Mouse (Mus musculus) hindbrain, embryonic 16.5 days (tissue): ENCODE data around the gene Usp44. TPM values are rescaled to one million over a fixed set of nuclear protein-coding genes. Genes with fewer than 3 reads are reported as not detected.
A peak's percentile ranks its signal among the peaks of the same experiment; 100 is the strongest.
"Not testable (repeated sequence)": the region's sequence is repeated elsewhere in the genome, so short reads cannot be mapped to it uniquely, and the experiment has no call there.

Experiments
- ATAC-seq: fragments of 200-750 bp; cut with Nextera tagmentation; 2 replicates; pipeline ENCODE4 v1.8.0; 2017; ENCODE audit warnings: moderate TSS enrichment, moderate library complexity
- H3K27ac ChIP-seq: fragments of 300-500 bp; sonication (generic); 2 replicates; pipeline ENCODE4 v1.5.1; 2014; ENCODE audit warnings: low read depth, mild to moderate bottlenecking, control low read depth, low read length, moderate library complexity
- H3K27me3 ChIP-seq: fragments of 300-500 bp; sonication (generic); replicated peaks from 2 replicates; pipeline ENCODE4 v1.6.1; 2014; ENCODE audit warnings: low read length; ENCODE audit not compliant: control insufficient read depth, insufficient read depth
- H3K36me3 ChIP-seq: fragments of 300-500 bp; sonication (generic); 2 replicates; pipeline ENCODE4 v1.6.1; 2014; ENCODE audit warnings: mild to moderate bottlenecking, low read length, moderate library complexity, mixed read lengths; ENCODE audit not compliant: control insufficient read depth, insufficient read depth
- H3K4me1 ChIP-seq: fragments of 300-500 bp; sonication (generic); 2 replicates; pipeline ENCODE4 v1.6.1; 2014; ENCODE audit warnings: low read depth, low read length; ENCODE audit not compliant: control insufficient read depth, insufficient read depth
- H3K4me2 ChIP-seq: fragments of 300-500 bp; sonication (generic); 2 replicates; pipeline ENCODE4 v1.6.1; 2014; ENCODE audit warnings: mild to moderate bottlenecking, low read length, control low read depth, moderate library complexity
- H3K4me3 ChIP-seq: fragments of 300-500 bp; sonication (generic); 2 replicates; pipeline ENCODE4 v1.5.1; 2014; ENCODE audit warnings: mild to moderate bottlenecking, low read length, control low read depth, moderate library complexity
- H3K9ac ChIP-seq: fragments of 300-500 bp; sonication (generic); 2 replicates; pipeline ENCODE4 v1.6.1; 2014; ENCODE audit warnings: low read depth, mild to moderate bottlenecking, control low read depth, low read length, moderate library complexity
- H3K9me3 ChIP-seq: fragments of 300-500 bp; sonication (generic); 2 replicates; pipeline ENCODE4 v1.6.1; 2014; ENCODE audit warnings: mild to moderate bottlenecking, low read length, moderate library complexity; ENCODE audit not compliant: control insufficient read depth
- WGBS: fragments of 180-500 bp; shearing (Covaris S2); extraction: QIAGEN DNeasy Blood & Tissue Kit; methylation state at CpG from one replicate; pipeline ENCODE4 v1.1.7; 2014; 5-methylcytosine and 5-hydroxymethylcytosine counted together
- polyA plus RNA-seq: library from polyadenylated mRNA; unstranded; fragments of >200 nt; fragmentation: Nextera tagmentation; extraction: Ambion mirVana; gene quantifications from 2 replicates; pipeline ENCODE4 v1.2.1, GENCODE M21; 2015

The Usp44 gene
- polyA plus RNA-seq, 1 experiment from 2014 or later, result 0.29 TPM

GRCm38 (mm10) chr10:93833699-93834393 is 2.5 kb downstream of the Usp44 start:
- Histone ChIP-seq H3K4me2 (peak overlapping the region; percentile 99), H3K9ac (peak overlapping the region; percentile 59), H3K4me3 (peak overlapping the region; percentile 71), H3K36me3 (no peaks in the 10 kb centered on the region), H3K27ac (no peak overlapping the region), H3K4me1 (peaks cover 10% of the 10 kb centered on the region), H3K27me3 (peaks cover 28% of the 10 kb centered on the region), H3K9me3 (no peaks in the 10 kb centered on the region)
- WGBS, result under 1% methylated on average over 61 of the region's 75 CpGs
- ATAC-seq, result peak; percentile 91

DNA sequence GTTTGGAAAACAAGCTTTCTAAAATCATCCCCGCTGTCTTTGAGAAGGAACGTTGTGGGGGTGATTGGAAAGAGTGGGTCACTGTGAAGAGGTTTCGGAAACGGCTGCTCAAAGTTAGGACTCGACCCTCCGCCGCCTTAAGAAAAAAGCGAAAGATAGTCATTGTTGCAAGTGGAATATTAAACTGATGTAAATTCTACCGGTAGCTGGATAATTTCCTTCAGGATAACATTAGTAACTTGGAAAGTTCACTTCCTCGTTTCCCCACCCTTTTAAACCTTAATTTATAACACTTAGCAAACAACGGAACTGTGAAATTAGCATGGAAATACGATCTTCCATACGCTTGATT is 3.0 kb downstream of the Usp44 start:
- Histone ChIP-seq H3K36me3 (no peaks in the 10 kb centered on the region), H3K27ac (no peak overlapping the region), H3K4me3 (peak overlapping the region; percentile 71), H3K9me3 (no peaks in the 10 kb centered on the region), H3K9ac (peak overlapping the region; percentile 59), H3K27me3 (peaks cover 28% of the 10 kb centered on the region), H3K4me2 (peak overlapping the region; percentile 99), H3K4me1 (peaks cover 10% of the 10 kb centered on the region)
- ATAC-seq, result no peak
- 2% methylated on average over 13 of the region's 13 CpGs for WGBS

DNA sequence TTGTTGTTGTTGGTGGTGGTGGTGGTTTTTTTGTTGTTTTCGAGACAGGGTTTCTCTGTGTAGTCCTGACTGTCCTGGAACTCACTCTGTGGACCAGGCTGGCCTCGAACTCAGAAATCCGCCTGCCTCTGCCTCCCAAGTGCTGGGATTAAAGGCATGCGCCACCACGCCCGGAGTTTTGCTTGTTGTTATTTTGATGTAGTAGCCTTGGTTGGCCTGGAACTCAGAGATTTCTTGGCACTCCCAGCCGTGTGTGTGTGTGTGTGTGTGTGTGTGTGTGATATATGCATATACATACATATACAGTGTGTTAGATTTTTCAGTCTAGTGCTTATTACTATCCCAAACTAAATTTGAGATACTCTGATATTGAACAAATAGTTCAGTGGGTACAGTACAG is 3.8 kb downstream of the Usp44 start:
- Histone ChIP-seq H3K27me3 (peaks cover 28% of the 10 kb centered on the region), H3K4me1 (peaks cover 10% of the 10 kb centered on the region)
- not testable (repeated sequence) for H3K4me2 ChIP-seq, H3K36me3 ChIP-seq, ATAC-seq, H3K9ac ChIP-seq, H3K27ac ChIP-seq, H3K9me3 ChIP-seq, H3K4me3 ChIP-seq
- WGBS, result 88% methylated on average over 7 of the region's 7 CpGs

- no peak overlapping the region for H3K27ac ChIP-seq
- H3K27me3 ChIP-seq, result no peaks in the 10 kb centered on the region
- H3K9ac ChIP-seq, result no peak overlapping the region
- WGBS, result 94% methylated on average over 13 of the region's 13 CpGs
- no peaks in the 10 kb centered on the region for H3K36me3 ChIP-seq
- H3K4me1 ChIP-seq, result no peaks in the 10 kb centered on the region
- ATAC-seq, result no peak
- H3K4me2 ChIP-seq, result no peak overlapping the region
- H3K9me3 ChIP-seq, result peaks cover 3% of the 10 kb centered on the region; the same call in 1 of the 2 replicates
- H3K4me3 ChIP-seq, result no peak overlapping the region
These were observed 15.4 kb downstream of the Usp44 start for GRCm38 (mm10) chr10:93846706-93847105.

DNA sequence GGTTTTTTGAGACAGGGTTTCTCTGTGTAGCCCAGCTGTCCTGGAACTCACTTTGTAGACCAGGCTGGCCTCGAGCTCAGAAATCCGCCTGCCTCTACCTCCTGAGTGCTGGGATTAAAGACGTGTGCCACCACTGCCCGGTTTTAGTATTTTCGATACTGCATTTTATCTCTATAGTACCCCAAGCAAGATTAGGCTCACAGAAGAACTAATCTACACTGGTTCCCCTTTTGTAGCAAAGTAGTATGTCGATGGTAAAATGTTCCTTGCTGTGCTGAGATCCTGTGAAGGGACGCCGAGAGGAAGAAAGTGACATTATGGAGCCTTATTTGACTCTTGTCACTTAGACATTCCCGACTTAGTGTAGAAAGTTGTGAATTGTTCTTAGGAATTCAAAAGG is 23.8 kb downstream of the Usp44 start:
- no peak overlapping the region for H3K4me2 ChIP-seq
- no peaks in the 10 kb centered on the region for H3K4me1 ChIP-seq
- no peak overlapping the region for H3K4me3 ChIP-seq
- WGBS, result 89% methylated on average over 9 of the region's 9 CpGs
- peaks cover 6% of the 10 kb centered on the region; the same call in 1 of the 2 replicates for H3K36me3 ChIP-seq
- H3K27ac ChIP-seq, result no peak overlapping the region
- no peaks in the 10 kb centered on the region for H3K9me3 ChIP-seq
- H3K9ac ChIP-seq, result no peak overlapping the region
- ATAC-seq, result no peak
- no peaks in the 10 kb centered on the region for H3K27me3 ChIP-seq

DNA sequence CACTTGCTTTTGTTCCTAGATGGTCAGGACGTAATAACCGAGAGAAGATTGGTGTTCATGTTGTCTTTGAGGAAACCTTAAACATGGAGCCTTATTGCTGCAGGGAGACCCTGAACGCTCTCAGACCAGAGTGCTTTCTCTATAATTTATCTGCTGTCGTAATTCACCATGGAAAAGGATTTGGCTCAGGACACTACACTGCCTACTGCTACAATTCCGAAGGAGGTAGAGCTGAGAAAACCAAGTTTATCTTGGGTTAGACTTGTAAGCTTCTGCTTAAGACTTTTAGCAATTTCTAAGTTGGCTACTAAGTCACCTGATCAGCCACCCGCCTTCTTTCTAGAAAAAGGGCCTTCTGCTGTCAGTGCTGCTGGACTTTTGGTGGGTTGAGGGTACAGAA is 24.7 kb downstream of the Usp44 start:
- H3K27ac ChIP-seq, result no peak overlapping the region
- H3K9ac ChIP-seq, result no peak overlapping the region
- no peaks in the 10 kb centered on the region for H3K27me3 ChIP-seq
- H3K4me2 ChIP-seq, result no peak overlapping the region
- no peak overlapping the region for H3K4me3 ChIP-seq
- ATAC-seq, result no peak
- WGBS, result 87% methylated on average over 6 of the region's 6 CpGs
- H3K4me1 ChIP-seq, result no peaks in the 10 kb centered on the region
- H3K36me3 ChIP-seq, result peaks cover 11% of the 10 kb centered on the region; the same call in 1 of the 2 replicates
- no peaks in the 10 kb centered on the region for H3K9me3 ChIP-seq

DNA sequence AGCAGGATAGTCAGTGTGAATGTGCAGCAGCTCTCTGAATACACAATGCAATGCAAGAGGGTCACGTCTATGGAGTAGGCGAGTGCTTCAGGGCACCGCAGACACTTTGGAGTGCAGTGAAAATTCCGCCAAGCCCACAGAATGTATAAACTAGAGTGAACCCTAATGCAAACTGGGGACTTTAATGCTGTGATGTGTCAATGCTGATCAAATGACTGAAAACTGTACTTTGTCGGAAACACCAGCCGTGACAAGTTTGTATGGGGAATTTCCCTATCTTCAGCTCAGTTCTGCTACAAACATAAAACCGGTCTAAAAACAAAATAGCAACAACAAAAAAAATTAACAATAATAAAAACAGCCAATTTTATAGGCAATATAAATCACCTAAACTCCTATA is 37.0 kb downstream of the Usp44 start:
- peaks cover 29% of the 10 kb centered on the region for H3K36me3 ChIP-seq
- no peak overlapping the region for H3K9ac ChIP-seq
- WGBS, result 93% methylated on average over 7 of the region's 7 CpGs
- H3K27ac ChIP-seq, result no peak overlapping the region
- H3K9me3 ChIP-seq, result no peaks in the 10 kb centered on the region
- H3K4me2 ChIP-seq, result no peak overlapping the region
- no peak for ATAC-seq
- no peaks in the 10 kb centered on the region for H3K27me3 ChIP-seq
- H3K4me3 ChIP-seq, result no peak overlapping the region
- H3K4me1 ChIP-seq, result no peaks in the 10 kb centered on the region

- no peak overlapping the region for H3K9ac ChIP-seq
- WGBS, result 93% methylated on average over 4 of the region's 4 CpGs
- no peak overlapping the region for H3K27ac ChIP-seq
- H3K9me3 ChIP-seq, result no peaks in the 10 kb centered on the region
- H3K4me3 ChIP-seq, result no peak overlapping the region
- H3K36me3 ChIP-seq, result peaks cover 28% of the 10 kb centered on the region
- H3K4me2 ChIP-seq, result no peak overlapping the region
- H3K27me3 ChIP-seq, result no peaks in the 10 kb centered on the region
- H3K4me1 ChIP-seq, result no peaks in the 10 kb centered on the region
- no peak for ATAC-seq
These were observed 37.5 kb downstream of the Usp44 start for GRCm38 (mm10) chr10:93868886-93869285.

- WGBS, result 94% methylated on average over 1 of the region's 1 CpGs
- H3K4me2 ChIP-seq, result no peak overlapping the region
- no peak overlapping the region for H3K9ac ChIP-seq
- H3K27me3 ChIP-seq, result no peaks in the 10 kb centered on the region
- H3K36me3 ChIP-seq, result no peaks in the 10 kb centered on the region
- no peaks in the 10 kb centered on the region for H3K4me1 ChIP-seq
- no peak overlapping the region for H3K27ac ChIP-seq
- ATAC-seq, result no peak
- no peaks in the 10 kb centered on the region for H3K9me3 ChIP-seq
- no peak overlapping the region for H3K4me3 ChIP-seq
These were observed 45.4 kb downstream of the Usp44 start for GRCm38 (mm10) chr10:93876772-93877171.
